Mouse (Mus musculus) hematopoietic multipotent progenitor cell, adult 10-12 weeks (in vitro differentiated cells): ENCODE results near the gene Porcn. TPM values are rescaled to one million over a fixed set of nuclear protein-coding genes. Genes with fewer than 3 reads are reported as not detected.

Experiments used
- polyA plus RNA-seq: library from polyadenylated mRNA; stranded (reverse); fragments of >175 nt; gene quantifications from 2 replicates; pipeline ENCODE4 v1.2.3, GENCODE M21; 2012; ENCODE audit warnings: low replicate concordance

The Porcn gene
- 1.2 and 1.5 TPM in 2 replicates for polyA plus RNA-seq

DNA sequence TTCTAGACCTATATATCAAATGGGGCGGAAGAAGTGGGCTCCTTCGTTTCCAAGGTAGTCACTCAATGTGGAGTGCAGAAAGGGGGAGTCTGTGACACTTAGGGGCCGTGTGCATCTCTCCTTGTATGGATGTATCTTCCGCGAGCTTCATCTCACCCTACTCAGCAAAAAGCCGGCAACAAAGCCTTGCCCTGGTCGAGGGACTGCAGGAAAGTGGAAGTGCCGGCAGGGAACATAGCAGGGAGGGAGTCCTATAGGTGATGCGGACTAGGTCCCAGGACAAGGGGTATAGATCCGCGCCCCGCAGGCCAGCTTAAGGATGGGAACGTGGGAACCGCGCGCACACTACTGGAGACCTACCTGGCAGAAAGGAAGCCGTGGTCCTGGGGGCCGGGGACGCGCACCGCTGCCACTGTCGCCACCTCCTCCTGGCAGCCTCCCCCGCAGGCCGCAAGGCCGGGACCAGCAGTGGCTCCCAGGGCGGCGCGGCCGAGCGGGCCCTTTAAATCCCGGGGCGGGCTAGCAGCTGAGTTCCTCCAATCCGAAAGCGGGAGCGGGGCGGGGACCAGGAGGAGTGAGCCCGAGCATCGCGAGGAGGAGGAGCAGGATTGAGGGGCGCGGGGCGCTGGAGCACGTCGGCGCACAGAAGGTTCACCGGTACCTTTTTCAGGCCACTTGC is at the start of gene Porcn:
Gene Porcn (minus strand): TSS at position 511 of the 679 bp plus-strand sequence.

DNA sequence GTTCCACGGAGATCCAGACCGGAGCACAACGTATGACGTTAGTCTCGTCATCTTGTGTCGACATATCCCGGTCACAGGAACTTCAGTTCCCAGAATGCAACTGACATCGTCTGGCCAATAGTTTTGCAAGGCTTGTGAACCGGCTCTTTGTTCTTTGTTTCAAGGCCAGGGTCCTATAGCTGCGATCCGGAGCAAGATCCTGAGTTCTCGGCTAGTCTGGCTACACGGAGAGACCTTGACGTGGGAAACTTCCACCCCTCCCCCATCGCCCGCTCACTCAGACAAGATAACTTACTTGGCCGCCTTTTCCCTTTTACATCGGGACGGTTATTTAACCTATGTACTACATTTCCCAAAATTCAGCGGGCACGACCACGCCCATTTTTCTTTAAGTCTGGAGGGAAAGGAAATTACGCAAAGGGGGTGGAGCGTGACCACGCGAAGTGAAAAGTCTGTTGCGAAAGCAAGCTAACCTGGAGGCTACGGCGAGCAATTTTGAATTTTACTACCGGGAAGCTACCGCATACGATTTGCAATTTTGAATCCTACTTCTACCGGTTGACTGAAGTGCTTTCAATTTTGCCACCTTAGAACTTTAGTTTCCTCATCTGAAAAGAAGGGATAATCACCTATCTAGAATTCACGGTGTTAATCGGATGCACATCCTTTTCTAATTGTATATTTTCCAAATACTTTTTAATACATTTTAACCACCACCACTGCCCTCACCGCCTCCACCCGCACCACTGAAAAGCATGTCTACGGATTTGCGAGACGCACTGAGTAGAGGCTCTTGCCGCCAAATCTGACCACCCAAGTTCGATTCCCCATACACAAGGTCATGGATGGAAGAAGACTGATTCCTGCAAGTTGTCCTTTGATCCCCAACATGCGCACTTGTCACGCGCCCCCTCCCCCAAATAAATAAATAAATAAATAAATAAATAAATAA is 46.3 kb upstream of the Porcn start, which contains the start of gene Ftsj1:
Gene Ftsj1 (minus strand): TSS at position 73 of the 952 bp plus-strand sequence.

DNA sequence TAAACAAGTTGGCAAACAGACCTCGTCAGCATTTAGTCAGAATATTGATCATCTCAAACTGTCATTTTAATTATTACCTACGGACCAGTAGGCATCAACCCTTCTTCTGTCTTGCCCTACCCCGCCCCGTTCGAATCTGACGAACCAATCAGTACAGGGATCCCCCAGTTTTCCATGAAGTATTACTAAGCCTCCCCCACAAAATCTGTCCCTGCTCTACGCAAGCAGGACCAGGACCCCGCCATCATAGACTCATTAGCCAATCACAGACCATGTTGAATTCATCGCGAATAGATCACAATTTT is 13.0 kb downstream of the Porcn start, which contains the start of gene Ebp:
Gene Ebp (minus strand): TSS at position 94 of the 305 bp plus-strand sequence.

DNA sequence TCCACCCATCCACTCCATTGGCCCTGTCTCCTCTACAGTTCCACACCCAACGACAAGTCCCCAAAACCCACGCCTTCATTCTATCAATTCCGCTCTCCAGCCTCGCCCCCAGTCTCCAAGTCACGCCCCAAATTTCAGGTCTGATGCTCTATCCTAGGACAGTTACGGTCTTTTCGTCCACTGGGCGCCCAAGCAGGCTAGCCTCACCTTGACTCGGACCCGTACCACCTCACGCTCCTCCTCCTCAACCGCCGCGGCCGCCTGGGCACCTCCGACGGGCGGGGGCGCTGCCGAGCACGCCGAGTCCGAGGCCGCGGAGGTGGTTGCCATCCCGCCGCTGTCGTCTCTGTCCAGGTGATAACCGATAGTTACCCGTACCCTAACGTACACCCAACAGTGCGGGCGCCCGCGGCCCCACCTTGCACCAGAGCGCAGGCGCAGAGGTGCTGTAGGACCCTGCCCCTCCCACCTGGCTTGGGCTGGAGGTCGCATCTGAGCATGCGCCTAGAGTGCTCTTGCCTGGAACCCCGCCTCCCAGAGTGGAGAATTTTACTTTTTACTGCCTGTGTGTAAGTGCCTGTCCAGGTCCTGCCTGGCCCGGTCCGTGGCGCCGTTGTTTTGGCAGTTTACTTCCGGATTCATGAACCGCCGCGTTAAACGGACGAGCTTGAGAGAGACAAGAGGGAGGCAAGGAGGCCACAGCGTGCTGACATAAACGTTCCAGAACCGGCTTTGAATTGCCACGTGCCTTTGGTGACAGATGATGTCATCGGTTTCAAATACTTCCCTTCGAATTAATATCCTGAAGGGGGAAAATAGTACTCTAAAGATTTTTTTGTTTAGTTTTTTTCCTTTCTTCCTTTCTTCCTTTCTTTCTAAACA is 30.6 kb downstream of the Porcn start, which contains the start of gene Tbc1d25:
Gene Tbc1d25 (minus strand): TSS at position 678 of the 882 bp plus-strand sequence.

DNA sequence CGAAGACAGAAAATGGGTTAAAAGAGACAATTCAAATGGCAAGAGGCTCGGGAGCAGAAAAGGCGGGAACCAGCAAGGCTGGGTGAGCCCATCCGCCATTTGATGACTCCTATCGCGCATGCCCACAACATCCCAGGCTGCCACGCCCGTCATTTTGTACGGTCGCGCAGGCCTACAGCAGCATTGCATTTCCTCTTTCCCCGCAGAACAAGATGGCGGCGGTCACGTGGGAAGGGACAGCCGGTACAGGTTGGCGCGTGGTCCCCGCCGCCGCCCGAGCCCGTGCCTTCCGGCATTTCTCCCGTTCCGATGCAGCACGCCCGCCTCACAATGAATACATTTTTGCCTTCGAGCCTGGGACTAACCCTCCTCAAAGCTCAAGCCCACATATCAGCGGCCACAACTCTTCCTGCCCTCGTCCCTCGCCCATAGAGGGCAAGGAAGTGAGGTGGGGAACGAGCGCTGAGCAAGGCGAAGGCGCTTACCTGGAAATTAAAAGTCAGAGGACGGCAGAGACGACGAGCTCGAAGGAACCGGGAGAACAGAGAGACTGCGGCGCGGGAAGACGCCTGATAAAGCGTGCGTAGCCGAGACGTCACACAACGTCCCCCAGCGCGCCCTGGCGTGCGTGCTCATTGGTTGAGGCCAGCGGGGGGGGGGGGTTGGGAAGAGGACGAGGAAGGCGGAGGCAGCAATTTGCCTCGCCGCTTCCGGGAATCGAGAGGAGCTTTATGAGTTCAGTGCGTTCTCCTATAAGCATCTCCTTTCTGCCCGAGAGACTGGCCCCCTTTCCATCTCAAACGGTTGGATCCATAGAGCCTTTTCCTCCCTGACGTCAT is 61.0 kb downstream of the Porcn start, which contains the start of gene Rbm3:
Gene Rbm3 (minus strand): TSS at position 728 of the 839 bp plus-strand sequence.

Other genes with a start within 250 kb of the Porcn start
- gene Gata1, start 228.5 kb downstream of the Porcn start, polyA plus RNA-seq = 2.1 and 24.9 TPM in 2 replicates
- not detected in 2 replicates for gene Glod5, start 188.0 kb downstream of the Porcn start, polyA plus RNA-seq
- gene Suv39h1, start 131.8 kb downstream of the Porcn start, polyA plus RNA-seq = 4.5 and 8.5 TPM in 2 replicates
- 203 and 558 TPM in 2 replicates for gene Was, start 116.0 kb downstream of the Porcn start, polyA plus RNA-seq
- 35.6 and 35.9 TPM in 2 replicates for gene Wdr13, start 73.6 kb downstream of the Porcn start, polyA plus RNA-seq
- 29.3 and 167 TPM in 2 replicates for gene Rbm3, start 60.6 kb downstream of the Porcn start, polyA plus RNA-seq
- 4.5 and 7.7 TPM in 2 replicates for gene Tbc1d25, start 30.3 kb downstream of the Porcn start, polyA plus RNA-seq
- gene Ebp, start 13.0 kb downstream of the Porcn start, polyA plus RNA-seq = 2.5 and 5.4 TPM in 2 replicates
- 8.0 and 8.3 TPM in 2 replicates for gene Ftsj1, start 45.9 kb upstream of the Porcn start, polyA plus RNA-seq
- gene Slc38a5, start 64.6 kb upstream of the Porcn start, polyA plus RNA-seq = 0.38 and 35.8 TPM in 2 replicates
- not detected in 2 replicates for gene Ssxb10, start 120.9 kb upstream of the Porcn start, polyA plus RNA-seq
- not detected in 2 replicates for gene Ssxb9, start 160.5 kb upstream of the Porcn start, polyA plus RNA-seq
- not detected in 2 replicates for gene Ssxb1, start 206.8 kb upstream of the Porcn start, polyA plus RNA-seq